Mouse (Mus musculus) lung, adult 2 months (tissue): ENCODE measurements around the gene Rassf1. TPM values are rescaled to one million over a fixed set of nuclear protein-coding genes. Genes with fewer than 3 reads are reported as not detected.
A peak's percentile ranks its signal among the peaks of the same experiment; 100 is the strongest.

Experiments
- DNase-seq: peaks from one replicate; pipeline ENCODE4 v3.0.0; 2022
- H3K4me1 ChIP-seq: fragments of 200-500 bp; 2 replicates; pipeline ENCODE4 v1.6.1; 2011; ENCODE audit warnings: low read length; ENCODE audit not compliant: control insufficient read depth, insufficient read depth
- H3K4me3 ChIP-seq: fragments of 200-500 bp; replicated peaks from 2 replicates; pipeline ENCODE3; 2011; ENCODE audit warnings: low read depth, mild to moderate bottlenecking, control low read depth, low read length; ENCODE audit errors: extremely low read depth
- CTCF ChIP-seq: fragments of 200-500 bp; IDR thresholded peaks from 2 replicates; pipeline ENCODE4 v1.5.1; 2011; ENCODE audit warnings: mild to moderate bottlenecking, low read length, control low read depth; ENCODE audit not compliant: insufficient read depth
- POLR2A ChIP-seq: fragments of 200-500 bp; IDR thresholded peaks from 2 replicates; pipeline ENCODE4 v1.6.1; 2011; ENCODE audit warnings: low read depth, mild to moderate bottlenecking, control low read depth, low read length, borderline replicate concordance; ENCODE audit errors: extremely low read depth
- WGBS: fragments of 180-500 bp; shearing (Covaris S2); methylation state at CpG from one replicate; pipeline ENCODE4 v1.1.7; 2018; 5-methylcytosine and 5-hydroxymethylcytosine counted together
- polyA plus RNA-seq: library from polyadenylated mRNA; depleted of rRNA; stranded (reverse); fragments of >200 nt; gene quantifications from 2 replicates; pipeline ENCODE4 v1.2.3, GENCODE M21; 2012

The Rassf1 gene
- polyA plus RNA-seq, 1 experiment = 45.5 TPM

DNA sequence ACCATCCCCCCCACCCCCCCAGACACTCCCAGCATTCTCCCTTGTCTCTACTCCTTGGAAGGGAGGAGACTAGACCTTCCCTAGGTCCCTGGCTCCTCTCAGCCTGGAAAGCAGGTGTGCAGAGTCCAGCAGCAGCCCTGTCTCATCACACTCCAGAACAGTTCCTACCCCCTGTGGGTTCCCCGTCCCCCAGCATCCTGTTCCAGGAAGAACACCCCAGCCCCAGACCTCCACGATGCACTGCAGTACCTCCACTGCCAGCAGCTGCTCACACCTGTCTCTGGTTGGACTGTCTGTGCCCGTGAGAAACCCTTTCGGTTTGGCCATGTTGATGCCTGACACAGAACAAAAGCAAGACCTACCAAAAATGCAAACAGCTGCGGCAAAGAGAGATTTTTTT is 30.2 kb upstream of the Rassf1 start:
- WGBS = 47% methylated on average over 5 of the region's 5 CpGs
- no peak for DNase-seq
- TF ChIP-seq POLR2A = no peak
- TF ChIP-seq CTCF = no peak
- H3K4me3 ChIP-seq = no peak overlapping the region
- no peaks in the 10 kb centered on the region for H3K4me1 ChIP-seq

GRCm38 (mm10) chr9:107521711-107522399 is 29.5 kb upstream of the Rassf1 start:
- WGBS = 19% methylated on average over 25 of the region's 25 CpGs
- DNase-seq = no peak
- TF ChIP-seq CTCF (no peak), POLR2A (no peak)
- peaks cover 3% of the 10 kb centered on the region; the same call in 1 of the 2 replicates for H3K4me1 ChIP-seq
- H3K4me3 ChIP-seq = no peak overlapping the region

- H3K4me3 ChIP-seq = no peak overlapping the region
- 14% methylated on average over 2 of the region's 2 CpGs for WGBS
- TF ChIP-seq CTCF (no peak), POLR2A (no peak)
- H3K4me1 ChIP-seq = peaks cover 5% of the 10 kb centered on the region
- DNase-seq = no peak
Measured at GRCm38 (mm10) chr9:107522400-107522711, 29.0 kb upstream of the Rassf1 start.

DNA sequence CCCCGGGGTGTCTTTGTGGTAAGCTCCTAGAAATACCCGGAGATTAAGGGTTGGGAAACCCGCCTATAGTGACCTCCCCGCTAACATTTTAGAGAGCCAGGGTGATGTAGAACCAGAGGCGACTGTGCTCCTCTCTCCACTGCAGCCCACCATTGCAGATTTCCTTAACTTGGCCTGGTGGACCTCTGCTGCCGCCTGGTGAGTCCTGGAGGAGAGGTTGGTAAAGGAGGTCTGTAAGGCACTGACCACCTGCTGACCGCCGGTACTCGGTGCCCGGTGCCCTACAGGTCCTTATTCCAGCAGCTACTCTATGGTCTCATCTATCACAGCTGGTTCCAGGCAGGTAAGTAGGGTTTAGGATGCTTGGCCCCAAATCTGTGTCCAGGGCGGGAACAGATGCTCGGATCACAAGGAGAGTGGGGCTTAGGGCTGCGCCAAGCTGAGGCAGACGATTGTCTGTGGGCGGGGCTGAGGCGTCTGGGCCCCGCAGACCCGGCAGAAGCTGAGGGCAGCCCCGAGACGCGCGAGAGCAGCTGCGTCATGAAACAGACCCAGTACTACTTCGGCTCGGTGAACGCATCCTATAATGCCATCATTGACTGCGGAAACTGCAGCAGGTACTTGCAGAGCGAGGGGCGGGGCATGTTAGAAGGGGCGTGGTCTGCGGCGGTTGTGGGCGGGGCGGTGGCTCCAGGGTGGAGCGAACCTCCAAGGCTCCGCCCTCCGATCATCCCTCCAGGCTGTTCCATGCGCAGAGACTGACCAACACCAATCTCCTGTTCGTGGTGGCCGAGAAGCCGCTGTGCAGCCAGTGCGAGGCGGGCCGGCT is 24.9 kb upstream of the Rassf1 start:
- WGBS = 7% methylated on average over 44 of the region's 44 CpGs
- H3K4me3 ChIP-seq = peak overlapping the region; percentile 28
- H3K4me1 ChIP-seq = peaks cover 5% of the 10 kb centered on the region
- DNase-seq = peak; percentile 69
- TF ChIP-seq CTCF = no peak
- TF ChIP-seq POLR2A = no peak

DNA sequence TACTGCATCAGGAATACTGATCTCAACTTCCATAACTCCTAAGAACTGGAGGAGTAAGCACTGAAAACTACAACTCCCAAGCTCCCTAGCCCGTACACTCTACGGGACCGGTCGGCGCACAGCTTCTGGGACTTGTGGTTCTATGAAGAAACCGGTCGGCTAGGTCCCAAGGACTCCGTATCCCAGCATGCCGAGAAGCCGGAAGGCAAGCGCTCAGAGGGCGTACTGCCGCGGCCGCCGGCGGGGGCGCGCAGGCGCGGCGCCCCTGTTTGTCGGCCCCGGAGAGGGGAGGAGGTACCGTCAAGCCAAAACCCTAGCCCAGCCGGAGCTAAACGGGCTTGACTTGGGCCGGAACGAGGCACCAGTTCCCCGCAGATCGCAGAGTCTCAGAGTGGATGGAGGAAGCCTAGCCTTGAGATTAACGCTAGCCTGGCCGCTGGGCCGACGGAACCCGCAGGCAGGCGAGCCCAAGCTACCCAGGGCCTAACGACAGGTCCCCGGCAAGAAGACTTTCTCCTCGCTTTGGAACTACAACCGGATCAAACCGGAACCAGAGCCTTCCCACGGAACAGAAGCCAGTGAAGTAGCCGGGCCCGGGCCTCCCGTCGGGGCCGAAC is 17.5 kb upstream of the Rassf1 start, which contains the start of gene Tmem115:
Gene Tmem115, plus strand, starts transcription at position 155 of the 617 bp plus-strand sequence.
- no peak for TF ChIP-seq CTCF
- TF ChIP-seq POLR2A = peak; percentile 91; the same call in 1 of the 2 replicates
- Histone ChIP-seq H3K4me3 (peak within 1 kb of the TSS; percentile 95), H3K4me1 (peaks cover 21% of the 10 kb centered on the region)
- 1% methylated on average over 43 of the region's 48 CpGs for WGBS
- peak; percentile 86 for DNase-seq

GRCm38 (mm10) chr9:107534408-107535202 is 16.8 kb upstream of the Rassf1 start:
- Histone ChIP-seq H3K4me3 (peak overlapping the region; percentile 95), H3K4me1 (peaks cover 21% of the 10 kb centered on the region)
- DNase-seq = no peak
- under 1% methylated on average over 40 of the region's 40 CpGs for WGBS
- TF ChIP-seq POLR2A (no peak), CTCF (no peak)

DNA sequence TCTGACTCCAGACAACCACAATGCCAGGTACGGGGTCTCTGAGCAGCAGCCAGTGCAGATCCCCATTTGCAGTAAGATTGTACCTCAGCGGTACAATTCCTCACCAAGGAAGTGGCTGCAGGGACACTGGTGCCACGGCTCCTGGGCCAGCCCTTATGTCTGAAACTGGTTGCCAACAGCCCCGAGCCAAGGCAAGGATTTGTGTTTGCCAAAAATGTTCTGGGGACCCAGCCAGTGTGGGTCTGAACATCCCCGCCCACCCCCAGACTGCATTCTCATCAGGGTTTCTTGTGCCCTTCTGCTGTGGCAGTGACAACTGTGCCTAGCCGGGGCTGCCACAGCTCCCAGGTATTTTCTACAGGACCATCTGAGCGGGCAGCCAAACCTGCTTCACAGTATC is 13.1 kb upstream of the Rassf1 start:
- Histone ChIP-seq H3K4me3 (no peak overlapping the region), H3K4me1 (peaks cover 30% of the 10 kb centered on the region)
- WGBS = 85% methylated on average over 7 of the region's 7 CpGs
- no peak for DNase-seq
- TF ChIP-seq POLR2A (no peak), CTCF (no peak)

GRCm38 (mm10) chr9:107538711-107539110 is 12.6 kb upstream of the Rassf1 start:
- DNase-seq = no peak
- peaks cover 30% of the 10 kb centered on the region for H3K4me1 ChIP-seq
- 88% methylated on average over 3 of the region's 3 CpGs for WGBS
- TF ChIP-seq POLR2A = no peak
- TF ChIP-seq CTCF = no peak
- H3K4me3 ChIP-seq = no peak overlapping the region

DNA sequence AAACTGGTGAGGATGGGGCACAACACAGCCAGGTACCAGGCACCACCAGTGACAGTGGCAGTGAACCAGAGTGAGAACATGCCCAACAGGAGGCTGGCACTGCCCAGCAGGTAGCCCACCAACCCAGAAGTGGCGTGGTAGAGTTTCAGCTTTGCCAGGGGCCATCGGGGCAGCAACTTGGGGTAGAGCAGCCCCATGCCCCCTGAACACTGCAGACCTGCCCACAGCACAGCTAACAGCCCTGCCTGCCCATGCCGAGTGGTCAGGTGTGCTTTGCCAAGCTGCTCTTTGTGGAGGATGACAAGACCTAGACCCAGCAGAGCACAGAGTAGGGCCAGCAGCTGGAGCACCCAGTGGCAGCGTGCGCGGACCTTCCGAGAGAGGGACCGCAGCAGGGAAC is 11.4 kb upstream of the Rassf1 start:
- WGBS = 92% methylated on average over 8 of the region's 8 CpGs
- H3K4me3 ChIP-seq = no peak overlapping the region
- no peak for DNase-seq
- TF ChIP-seq POLR2A (no peak), CTCF (no peak)
- H3K4me1 ChIP-seq = peaks cover 29% of the 10 kb centered on the region
